Mouse (Mus musculus): ENCODE measurements around the gene Pigf.

Pigf gene

GRCm38 (mm10) chr17:87024491-87025242 lies 539 bp downstream of the Pigf start:
- DNase-seq = no peak

- DNase-seq = no peak
Measured at GRCm38 (mm10) chr17:87019692-87020091, 5.5 kb downstream of the Pigf start.

GRCm38 (mm10) chr17:87011301-87012019 lies 13.7 kb downstream of the Pigf start:
- DNase-seq = peak; percentile 87

GRCm38 (mm10) chr17:87008950-87009349 lies 16.3 kb downstream of the Pigf start:
- no peak for DNase-seq

GRCm38 (mm10) chr17:86997323-86997722 lies 27.9 kb downstream of the Pigf start:
- DNase-seq = no peak

- DNase-seq = no peak
Measured at GRCm38 (mm10) chr17:86991306-86991705, 33.9 kb downstream of the Pigf start.

GRCm38 (mm10) chr17:86988601-86989184 lies 36.5 kb downstream of the Pigf start:
- DNase-seq = no peak

- DNase-seq = no peak
Measured at GRCm38 (mm10) chr17:86988161-86988560, 37.0 kb downstream of the Pigf start.

- no peak for DNase-seq
Measured at GRCm38 (mm10) chr17:86986449-86987138, 38.6 kb downstream of the Pigf start.

- DNase-seq = no peak
Measured at GRCm38 (mm10) chr17:86982497-86982896, 42.7 kb downstream of the Pigf start.

- DNase-seq = no peak
Measured at GRCm38 (mm10) chr17:86981701-86982100, 43.5 kb downstream of the Pigf start.

GRCm38 (mm10) chr17:86981205-86981604 lies 44.0 kb downstream of the Pigf start:
- no peak for DNase-seq

- DNase-seq = peak; percentile 29
Measured at GRCm38 (mm10) chr17:86978496-86978895, 46.7 kb downstream of the Pigf start.

GRCm38 (mm10) chr17:86976387-86976786 lies 48.8 kb downstream of the Pigf start:
- no peak for DNase-seq

- no peak for DNase-seq
Measured at GRCm38 (mm10) chr17:86973097-86973496, 52.1 kb downstream of the Pigf start.

- no peak for DNase-seq
Measured at GRCm38 (mm10) chr17:86971860-86972259, 53.3 kb downstream of the Pigf start.

GRCm38 (mm10) chr17:86971036-86971435 lies 54.2 kb downstream of the Pigf start:
- DNase-seq = no peak

GRCm38 (mm10) chr17:86970026-86970750 lies 55.0 kb downstream of the Pigf start:
- no peak for DNase-seq

GRCm38 (mm10) chr17:86969582-86969981 lies 55.6 kb downstream of the Pigf start:
- DNase-seq = peak; percentile 23

- DNase-seq = no peak
Measured at GRCm38 (mm10) chr17:86968581-86968980, 56.6 kb downstream of the Pigf start.

- DNase-seq = peak; percentile 43
Measured at GRCm38 (mm10) chr17:86967536-86968525, 57.4 kb downstream of the Pigf start.
